Mouse (Mus musculus) megakaryocyte, embryonic 14.5 days (primary cell): ENCODE measurements around the gene Nubp2. TPM values are rescaled to one million over a fixed set of nuclear protein-coding genes. Genes with fewer than 3 reads are reported as not detected.

Experiments used
- H3K27me3 ChIP-seq: replicated peaks from 2 replicates; pipeline ENCODE3; 2012; ENCODE audit warnings: inconsistent platforms
- H3K36me3 ChIP-seq: replicated peaks from 2 replicates; pipeline ENCODE3; 2012; ENCODE audit warnings: low read length, inconsistent platforms, mixed read lengths
- H3K4me1 ChIP-seq: 2 replicates; pipeline ENCODE4 v1.6.1; 2012; ENCODE audit warnings: inconsistent platforms
- H3K4me3 ChIP-seq: replicated peaks from 2 replicates; pipeline ENCODE3; 2012; ENCODE audit warnings: moderate library complexity, mild to moderate bottlenecking, inconsistent platforms
- H3K9me3 ChIP-seq: 2 replicates; pipeline ENCODE4 v1.6.1; 2012; ENCODE audit warnings: inconsistent platforms
- FLI1 ChIP-seq: IDR thresholded peaks from 2 replicates; pipeline ENCODE4 v1.6.1; 2012; ENCODE audit warnings: low read length, inconsistent platforms, mixed read lengths
- GATA1 ChIP-seq: IDR thresholded peaks from 3 replicates; pipeline ENCODE4 v1.6.1; 2012; ENCODE audit warnings: mixed read lengths, low read length, inconsistent platforms, borderline replicate concordance
- polyA plus RNA-seq: library from polyadenylated mRNA; stranded (reverse); fragments of >175 nt; gene quantifications from 2 replicates; pipeline ENCODE4 v1.2.3, GENCODE M21; 2012; ENCODE audit warnings: low replicate concordance; ENCODE audit not compliant: insufficient read depth

Gene Nubp2
- polyA plus RNA-seq, 1 experiment, result 67.0 TPM

DNA sequence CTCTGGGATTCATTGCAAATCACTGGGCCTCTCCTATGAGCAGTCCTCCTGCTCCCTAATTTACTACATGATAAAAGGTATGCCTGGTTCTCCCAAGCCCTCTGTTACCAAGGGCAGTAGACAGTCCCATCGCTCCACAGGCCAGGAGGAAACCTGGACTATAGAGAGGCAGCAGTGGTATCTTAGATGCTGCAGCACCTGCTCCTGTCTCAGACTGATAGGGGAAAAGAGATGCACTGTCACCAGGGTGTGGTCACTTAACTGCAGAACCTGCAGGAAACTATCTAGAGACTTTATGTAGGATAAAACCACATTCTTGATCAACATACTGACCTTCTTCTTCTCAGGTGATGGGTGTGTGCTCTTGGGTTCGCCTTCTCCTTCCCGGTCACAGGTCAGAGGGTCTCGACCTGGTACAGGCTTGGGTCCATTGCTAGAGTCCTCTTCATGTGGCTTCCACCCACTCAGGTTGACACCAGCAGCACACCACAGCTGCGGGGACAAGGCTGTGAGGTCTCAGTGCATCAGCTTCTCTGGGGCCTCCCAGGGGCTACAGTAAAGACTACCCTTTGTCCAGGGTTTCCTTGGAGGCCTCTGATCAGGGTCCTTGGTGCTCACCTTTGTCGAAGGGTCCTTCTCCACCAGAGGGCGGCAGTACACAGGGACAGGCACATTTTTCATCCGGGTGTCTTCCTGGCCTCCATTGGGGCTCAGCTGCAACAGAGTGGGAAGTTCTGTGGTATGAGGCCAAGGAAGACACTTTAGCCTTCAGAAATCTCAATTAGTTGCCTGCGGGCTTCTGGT is 16.7 kb upstream of the Nubp2 start:
- Histone ChIP-seq H3K4me1 (peaks cover 31% of the 10 kb centered on the region), H3K36me3 (peaks cover 100% of the 10 kb centered on the region), H3K9me3 (no peaks in the 10 kb centered on the region), H3K4me3 (no peak overlapping the region), H3K27me3 (no peaks in the 10 kb centered on the region)
- TF ChIP-seq FLI1 (no peak), GATA1 (no peak)

DNA sequence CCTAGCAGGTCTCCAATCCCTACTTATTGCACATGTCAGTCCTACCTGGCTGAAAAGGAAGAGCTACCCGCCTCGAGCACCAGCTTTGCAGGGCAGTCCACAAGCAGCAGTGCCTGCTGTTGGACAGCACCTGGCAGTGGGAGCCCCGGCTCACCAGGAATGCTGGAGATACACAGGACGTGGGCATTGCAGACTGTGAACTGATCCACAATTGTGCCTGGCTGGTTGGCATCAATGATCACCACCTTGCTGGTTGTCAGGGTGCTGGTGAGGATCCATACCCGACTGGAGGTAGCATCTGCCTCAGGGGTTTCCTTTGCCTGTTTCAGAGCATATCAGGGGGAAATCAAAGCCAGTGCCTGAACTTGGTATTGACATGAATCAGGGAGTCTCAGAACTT is 16.0 kb upstream of the Nubp2 start:
- Histone ChIP-seq H3K9me3 (no peaks in the 10 kb centered on the region), H3K36me3 (peaks cover 100% of the 10 kb centered on the region), H3K4me1 (peaks cover 37% of the 10 kb centered on the region), H3K27me3 (no peaks in the 10 kb centered on the region), H3K4me3 (no peak overlapping the region)
- TF ChIP-seq GATA1 (no peak), FLI1 (no peak)

DNA sequence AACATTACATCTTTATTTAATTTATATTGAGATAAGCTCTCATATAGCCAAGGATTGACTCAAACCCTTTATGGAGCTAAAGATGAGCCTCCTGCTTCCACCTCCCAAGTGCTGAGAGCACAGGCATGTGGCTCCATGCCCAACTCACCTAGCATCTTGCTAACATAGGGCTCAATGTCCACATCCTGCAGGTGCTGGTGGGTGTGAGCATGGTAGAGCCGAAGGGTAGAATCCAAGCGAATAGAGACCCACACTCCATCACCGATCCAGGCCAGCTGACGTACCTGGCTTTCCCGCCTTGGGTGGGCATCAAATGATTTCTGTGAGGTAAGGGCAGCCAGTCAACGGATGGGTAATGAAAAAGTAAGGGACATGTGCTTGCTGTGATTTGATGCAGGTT is 13.9 kb upstream of the Nubp2 start:
- Histone ChIP-seq H3K4me1 (peaks cover 57% of the 10 kb centered on the region), H3K4me3 (no peak overlapping the region), H3K9me3 (no peaks in the 10 kb centered on the region), H3K36me3 (peaks cover 85% of the 10 kb centered on the region), H3K27me3 (no peaks in the 10 kb centered on the region)
- TF ChIP-seq FLI1 (no peak), GATA1 (no peak)

DNA sequence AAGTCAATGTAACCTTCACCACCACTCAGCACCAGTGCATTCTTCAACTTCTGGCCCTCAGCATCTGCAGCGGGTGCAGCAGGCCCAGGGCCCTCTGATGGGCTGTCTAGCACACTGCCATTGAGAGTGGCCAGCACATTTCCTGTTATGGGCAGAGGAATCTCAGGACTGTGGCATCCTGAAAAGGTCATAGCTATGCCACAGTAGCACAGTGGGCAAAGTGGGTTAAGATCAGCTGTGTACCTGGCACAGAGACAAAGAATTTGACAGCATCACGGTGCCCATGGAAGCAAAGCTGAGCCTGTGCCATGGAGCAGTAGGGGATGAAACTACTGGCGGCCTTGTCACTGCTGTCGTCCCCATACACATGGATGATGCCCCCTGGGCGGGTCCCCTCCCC is 13.0 kb upstream of the Nubp2 start:
- peaks cover 63% of the 10 kb centered on the region for H3K4me1 ChIP-seq
- no peak overlapping the region for H3K4me3 ChIP-seq
- H3K27me3 ChIP-seq, result no peaks in the 10 kb centered on the region
- no peak for TF ChIP-seq GATA1
- H3K9me3 ChIP-seq, result no peaks in the 10 kb centered on the region
- H3K36me3 ChIP-seq, result peaks cover 76% of the 10 kb centered on the region

DNA sequence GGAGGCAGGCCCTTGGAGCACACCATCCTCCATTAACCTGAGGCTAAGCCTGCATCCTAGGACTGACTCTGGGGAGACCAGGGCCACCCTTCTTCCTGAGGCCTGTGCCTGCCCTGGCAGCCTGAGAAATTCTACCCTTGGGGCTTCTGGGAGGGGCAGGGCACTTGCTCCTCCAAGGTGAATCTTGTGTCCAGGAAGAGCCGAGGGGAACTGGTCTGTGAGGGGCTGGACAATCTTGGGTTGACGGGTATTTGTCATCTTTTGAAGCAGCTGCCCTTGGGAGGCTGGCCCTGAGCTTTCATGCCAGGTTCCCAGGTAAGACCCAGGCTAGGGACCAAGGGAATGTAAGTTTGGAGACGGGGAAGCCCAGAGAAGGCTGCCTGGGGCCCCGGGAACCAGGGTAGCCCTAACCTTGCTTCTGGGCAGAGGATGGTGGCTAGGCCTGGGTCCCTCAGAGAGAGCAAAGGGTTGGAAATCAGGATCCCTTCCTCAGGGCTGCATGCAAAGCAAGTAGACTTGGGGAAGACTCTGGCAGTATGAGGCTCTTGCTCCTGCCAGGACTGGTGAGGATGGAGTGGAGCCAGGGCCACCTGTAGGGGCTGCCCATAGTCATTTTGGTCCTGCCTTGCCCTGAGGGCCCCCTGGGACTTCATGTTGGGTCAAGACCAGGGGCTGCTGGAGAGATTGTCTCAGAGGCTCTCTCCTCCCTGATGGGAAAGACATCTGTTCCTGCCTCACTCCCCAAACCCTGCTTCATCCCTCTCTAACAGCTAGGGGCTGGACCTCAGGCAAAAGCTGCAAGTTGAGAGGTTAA is 12.1 kb upstream of the Nubp2 start:
- TF ChIP-seq FLI1 (no peak), GATA1 (no peak)
- peak overlapping the region; percentile 25 for H3K4me3 ChIP-seq

DNA sequence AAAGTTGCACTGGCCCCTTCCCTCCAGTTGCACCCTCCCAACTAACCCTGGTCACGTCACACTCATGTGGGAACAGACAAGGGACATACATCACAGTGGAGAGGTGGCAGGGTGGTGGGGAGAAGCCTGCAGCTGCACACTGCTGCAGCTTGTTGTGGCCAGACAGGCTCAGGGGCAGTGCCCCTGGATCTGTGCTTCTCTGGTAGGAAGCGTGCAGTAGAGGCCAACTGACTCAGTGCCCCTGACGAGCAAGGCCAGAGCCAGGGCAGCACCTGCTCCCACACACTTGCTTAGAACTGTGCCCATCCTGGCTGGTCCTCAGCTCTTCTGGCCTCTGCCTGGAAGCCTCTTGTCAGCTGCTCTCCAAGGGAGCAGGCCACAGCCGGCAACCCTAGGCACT is 11.5 kb upstream of the Nubp2 start:
- no peak for TF ChIP-seq FLI1
- Histone ChIP-seq H3K4me3 (peak overlapping the region; percentile 25), H3K36me3 (peaks cover 75% of the 10 kb centered on the region), H3K27me3 (no peaks in the 10 kb centered on the region), H3K4me1 (peaks cover 66% of the 10 kb centered on the region), H3K9me3 (no peaks in the 10 kb centered on the region)

More for the DNA sequence above, 12.1 kb upstream of the Nubp2 start:
- peaks cover 75% of the 10 kb centered on the region for H3K36me3 ChIP-seq
- no peaks in the 10 kb centered on the region for H3K9me3 ChIP-seq
- no peaks in the 10 kb centered on the region for H3K27me3 ChIP-seq
- peaks cover 63% of the 10 kb centered on the region for H3K4me1 ChIP-seq

DNA sequence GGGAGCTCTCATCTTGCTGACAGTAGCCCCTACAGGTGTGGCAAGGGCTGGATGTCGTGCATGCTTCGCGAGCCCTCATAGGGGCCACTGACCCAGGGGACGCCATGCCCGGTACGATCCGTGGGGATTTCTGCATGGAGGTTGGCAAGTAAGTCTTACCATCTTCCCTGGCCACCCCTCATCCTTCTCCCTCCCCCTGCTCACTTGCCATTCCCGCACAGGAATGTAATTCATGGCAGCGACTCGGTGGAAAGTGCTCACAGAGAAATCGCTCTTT is 10.8 kb upstream of the Nubp2 start:
- peaks cover 75% of the 10 kb centered on the region for H3K36me3 ChIP-seq

DNA sequence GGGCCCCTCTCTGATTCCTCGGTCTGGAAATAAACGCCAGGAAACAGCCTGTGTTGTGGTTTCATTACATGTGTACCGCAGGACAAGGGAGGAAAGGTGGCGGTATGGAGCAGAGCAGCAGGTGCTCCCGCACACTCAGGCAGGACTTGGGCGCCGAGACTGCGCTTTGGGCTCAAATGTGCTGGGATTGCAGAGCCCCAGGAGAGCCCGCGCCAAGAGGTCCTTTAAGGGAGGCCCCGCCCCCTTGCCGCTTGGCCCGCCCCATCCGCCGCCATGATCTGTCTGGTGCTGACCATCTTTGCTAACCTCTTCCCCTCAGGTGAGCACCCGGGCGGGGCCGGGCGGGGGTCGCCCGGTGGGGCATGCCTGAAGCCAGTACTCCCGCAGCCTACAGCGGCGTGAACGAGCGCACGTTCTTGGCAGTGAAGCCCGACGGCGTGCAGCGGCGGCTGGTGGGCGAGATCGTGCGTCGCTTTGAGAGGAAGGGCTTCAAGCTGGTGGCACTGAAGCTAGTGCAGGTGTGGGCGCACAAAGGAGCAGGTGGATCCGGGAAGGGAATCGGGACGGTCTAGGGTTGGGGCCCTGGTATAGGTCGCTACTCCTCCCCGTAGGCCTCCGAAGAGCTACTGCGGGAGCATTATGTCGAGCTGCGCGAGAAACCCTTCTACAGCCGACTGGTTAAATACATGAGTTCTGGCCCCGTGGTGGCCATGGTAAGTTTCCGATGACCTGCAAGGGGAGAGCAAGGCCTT is 10.3 kb upstream of the Nubp2 start, which contains the start of gene Nme3:
Gene Nme3 (plus strand): TSS at position 260 of the 752 bp plus-strand sequence.
- Histone ChIP-seq H3K36me3 (peaks cover 72% of the 10 kb centered on the region), H3K4me3 (peak within 1 kb of the TSS; percentile 94), H3K9me3 (no peaks in the 10 kb centered on the region), H3K4me1 (peaks cover 69% of the 10 kb centered on the region), H3K27me3 (no peaks in the 10 kb centered on the region)
- TF ChIP-seq FLI1, result no peak

More for the DNA sequence above, 10.8 kb upstream of the Nubp2 start:
- TF ChIP-seq GATA1 (no peak), FLI1 (no peak)
- H3K27me3 ChIP-seq, result no peaks in the 10 kb centered on the region
- H3K9me3 ChIP-seq, result no peaks in the 10 kb centered on the region
- peak overlapping the region; percentile 94 for H3K4me3 ChIP-seq
- H3K4me1 ChIP-seq, result peaks cover 69% of the 10 kb centered on the region

DNA sequence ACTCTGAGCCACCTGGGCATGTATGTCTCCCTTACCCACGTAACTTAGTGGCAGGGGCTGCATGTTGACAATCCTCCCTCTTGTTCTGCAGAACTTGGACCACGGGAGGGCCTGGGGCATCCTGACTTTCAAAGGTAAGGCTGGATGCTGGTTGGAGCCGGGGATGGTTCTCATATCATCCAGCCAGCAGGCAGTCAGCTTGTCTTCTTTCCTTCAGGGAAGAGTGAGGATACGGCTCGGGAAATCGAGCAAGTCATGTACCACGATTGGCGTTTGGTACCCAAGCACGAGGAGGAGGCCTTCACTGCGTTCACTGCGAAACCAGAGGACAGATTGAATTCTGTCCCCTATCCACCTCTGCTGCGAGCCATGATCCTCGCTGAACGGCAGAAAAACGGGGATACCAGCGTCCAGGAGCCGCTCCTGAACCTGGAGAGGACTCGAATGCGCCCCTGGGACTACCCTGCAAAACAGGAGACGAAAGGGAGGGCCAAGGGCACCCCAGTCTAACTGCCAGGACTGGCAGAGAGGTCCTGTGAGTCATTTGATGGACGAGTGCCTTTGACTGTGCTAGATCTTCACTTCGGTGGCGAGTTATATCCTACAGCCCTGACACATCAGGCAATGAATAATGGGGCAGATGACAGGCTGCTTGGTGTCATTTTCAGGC is 9.6 kb upstream of the Nubp2 start:
- Histone ChIP-seq H3K27me3 (no peaks in the 10 kb centered on the region), H3K4me3 (peak overlapping the region; percentile 94), H3K36me3 (peaks cover 72% of the 10 kb centered on the region), H3K9me3 (no peaks in the 10 kb centered on the region), H3K4me1 (peaks cover 76% of the 10 kb centered on the region)
- no peak for TF ChIP-seq GATA1
